Mouse (Mus musculus) cerebellum, adult 2 months (tissue): ENCODE measurements at regions not wholly inside any gene's neighbourhood (a gene's known extent, or its start where the extent isn't known, plus 50 kb on each side); places are given as distances from the start of the nearest gene placed in this dataset.

ENCODE experiments used
- CTCF ChIP-seq: fragments of 200-500 bp; IDR thresholded peaks from 2 replicates; pipeline ENCODE4 v1.5.1; 2011; ENCODE audit warnings: low read depth, mild to moderate bottlenecking, control low read depth, low read length, moderate library complexity, borderline replicate concordance; ENCODE audit not compliant: insufficient read depth
- POLR2A ChIP-seq: fragments of 200-500 bp; IDR thresholded peaks from 2 replicates; pipeline ENCODE4 v1.6.1; 2011; ENCODE audit warnings: low read length, control low read depth, borderline replicate concordance; ENCODE audit not compliant: insufficient read depth

DNA sequence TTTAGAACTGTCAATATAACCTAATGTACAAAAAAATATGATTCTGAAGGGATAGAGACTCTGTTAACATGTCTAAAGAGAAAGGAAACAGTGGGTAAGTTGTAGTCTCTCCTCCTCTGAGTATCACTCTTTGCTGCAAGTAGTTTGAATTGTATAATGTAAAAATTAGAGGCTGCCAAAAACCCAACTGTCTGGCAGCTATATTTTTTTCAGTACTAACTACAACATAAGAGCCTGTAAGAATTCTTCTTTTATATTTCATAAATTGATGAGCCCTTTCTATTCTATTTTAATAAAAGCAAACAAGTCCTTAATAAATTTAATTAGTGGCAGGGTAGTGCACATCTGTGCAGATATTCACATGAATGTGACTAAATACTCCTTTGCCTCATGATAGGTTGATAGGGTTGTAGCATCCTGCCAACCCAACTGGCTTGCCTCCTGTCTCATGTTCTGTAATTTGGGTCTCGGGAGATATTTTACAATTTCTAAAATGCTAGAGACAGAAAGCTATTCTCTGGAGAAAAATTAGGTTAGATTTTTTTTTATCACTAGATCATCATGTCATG, 269.2 kb downstream of the Csnka2ip start:
- TF ChIP-seq CTCF = no peak
- TF ChIP-seq POLR2A = no peak
